Mouse (Mus musculus) heart, postnatal 0 days (tissue): ENCODE results near the gene Cstf2t. TPM values are rescaled to one million over a fixed set of nuclear protein-coding genes. Genes with fewer than 3 reads are reported as not detected.

Experiments used
- ATAC-seq: fragments of 200-750 bp; cut with Nextera tagmentation; 2 replicates; pipeline ENCODE4 v1.8.0; 2017; ENCODE audit warnings: low read depth, moderate number of reproducible peaks, moderate library complexity; ENCODE audit not compliant: insufficient read depth
- DNase-seq: peaks from one replicate; pipeline ENCODE4 v3.0.0-alpha.2; 2016; ENCODE audit warnings: low spot score
- H3K27ac ChIP-seq: fragments of 300-500 bp; sonication (generic); 2 replicates; pipeline ENCODE4 v1.5.1; 2014; ENCODE audit warnings: low read depth, mild to moderate bottlenecking
- H3K27me3 ChIP-seq: fragments of 300-500 bp; sonication (generic); 2 replicates; pipeline ENCODE4 v1.6.1; 2014; ENCODE audit warnings: low read length, mixed read lengths; ENCODE audit not compliant: control insufficient read depth, insufficient read depth
- H3K36me3 ChIP-seq: fragments of 300-500 bp; sonication (generic); replicated peaks from 2 replicates; pipeline ENCODE4 v1.6.1; 2014; ENCODE audit warnings: low read length, mixed read lengths; ENCODE audit not compliant: control insufficient read depth, insufficient read depth
- H3K4me1 ChIP-seq: fragments of 300-500 bp; sonication (generic); 2 replicates; pipeline ENCODE4 v1.6.1; 2014; ENCODE audit warnings: antibody characterized with exemption; ENCODE audit not compliant: control insufficient read depth, insufficient read depth
- H3K4me2 ChIP-seq: fragments of 300-500 bp; sonication (generic); 2 replicates; pipeline ENCODE4 v1.6.1; 2014; ENCODE audit warnings: low read depth, mild to moderate bottlenecking, low read length, moderate library complexity
- H3K4me3 ChIP-seq: fragments of 300-500 bp; sonication (generic); 2 replicates; pipeline ENCODE4 v1.5.1; 2014; ENCODE audit warnings: low read depth, low read length
- H3K9ac ChIP-seq: fragments of 300-500 bp; sonication (generic); replicated peaks from 2 replicates; pipeline ENCODE4 v1.6.1; 2014; ENCODE audit warnings: low read depth, low read length, mixed read lengths
- H3K9me3 ChIP-seq: fragments of 300-500 bp; sonication (generic); replicated peaks from 2 replicates; pipeline ENCODE4 v1.6.1; 2016; ENCODE audit warnings: low read length; ENCODE audit not compliant: control insufficient read depth
- CTCF ChIP-seq: IDR thresholded peaks from 2 replicates; pipeline ENCODE4 v1.5.1; 2016; ENCODE audit warnings: antibody characterized with exemption, control low read depth, low read depth
- EP300 ChIP-seq: IDR thresholded peaks from 2 replicates; pipeline ENCODE4 v1.6.1; 2016; ENCODE audit warnings: antibody characterized with exemption, low read depth
- WGBS: fragments of 180-500 bp; shearing (Covaris S2); extraction: QIAGEN DNeasy Blood & Tissue Kit; methylation state at CpG from one replicate; pipeline ENCODE4 v1.1.7; 2014; 5-methylcytosine and 5-hydroxymethylcytosine counted together
- polyA plus RNA-seq: library from polyadenylated mRNA; unstranded; fragments of >200 nt; fragmentation: Nextera tagmentation; extraction: Ambion mirVana; gene quantifications from 2 replicates; pipeline ENCODE4 v1.2.1, GENCODE M21; 2015
- total RNA-seq: library from RNA; depleted of rRNA; stranded (reverse); fragments of >200 nt; gene quantifications from 2 replicates; pipeline ENCODE4 v1.2.3, GENCODE M21; 2014; ENCODE audit warnings: low replicate concordance; rRNA removed

Cstf2t gene
- 37.8 and 38.8 TPM in 2 replicates for total RNA-seq
- 31.2 and 34.8 TPM in 2 replicates for polyA plus RNA-seq

DNA sequence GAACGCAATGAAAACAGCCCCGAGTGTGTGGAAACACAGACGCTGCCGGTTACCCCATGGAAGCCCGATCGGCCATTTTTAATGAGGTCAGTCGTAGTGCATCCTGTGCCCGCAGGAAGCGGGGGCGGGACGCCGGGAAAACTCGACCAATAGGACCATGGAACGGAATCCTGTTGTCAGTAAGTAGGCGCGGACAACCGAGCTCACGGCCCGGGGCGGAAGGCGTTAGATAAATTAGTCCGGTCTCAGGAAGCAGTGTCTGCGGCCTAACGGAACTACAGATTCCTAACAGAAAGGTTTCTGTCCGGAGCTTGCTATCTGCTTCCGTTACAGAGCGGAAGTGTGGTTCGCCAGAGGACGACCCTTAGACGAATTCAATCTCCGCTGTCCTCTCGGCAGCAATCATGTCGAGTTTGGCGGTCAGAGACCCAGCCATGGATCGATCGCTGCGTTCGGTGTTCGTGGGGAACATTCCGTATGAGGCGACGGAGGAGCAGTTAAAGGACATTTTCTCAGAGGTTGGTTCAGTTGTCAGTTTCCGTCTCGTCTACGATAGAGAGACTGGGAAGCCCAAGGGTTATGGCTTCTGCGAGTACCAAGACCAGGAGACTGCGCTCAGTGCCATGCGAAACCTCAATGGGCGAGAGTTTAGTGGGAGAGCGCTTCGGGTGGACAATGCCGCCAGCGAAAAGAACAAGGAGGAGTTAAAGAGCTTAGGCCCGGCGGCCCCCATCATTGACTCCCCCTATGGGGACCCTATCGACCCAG lies at the start of gene Cstf2t:
TSS of gene Cstf2t (plus strand) at position 176 of the 768 bp plus-strand sequence.
- no peaks in the 10 kb centered on the region for H3K27me3 ChIP-seq
- peak within 1 kb of the TSS; percentile 91 for H3K27ac ChIP-seq
- WGBS: 2% methylated on average over 56 of the region's 56 CpGs
- peak; percentile 100 for ATAC-seq
- DNase-seq: peak; percentile 99
- H3K4me1 ChIP-seq: peaks cover 20% of the 10 kb centered on the region
- peaks cover 21% of the 10 kb centered on the region; the same call in 1 of the 2 replicates for H3K36me3 ChIP-seq
- peak within 1 kb of the TSS; percentile 85 for H3K9ac ChIP-seq
- H3K4me2 ChIP-seq: peak within 1 kb of the TSS; percentile 83
- no peaks in the 10 kb centered on the region for H3K9me3 ChIP-seq
- H3K4me3 ChIP-seq: peak within 1 kb of the TSS; percentile 77
- TF ChIP-seq CTCF (no peak), EP300 (no peak)

DNA sequence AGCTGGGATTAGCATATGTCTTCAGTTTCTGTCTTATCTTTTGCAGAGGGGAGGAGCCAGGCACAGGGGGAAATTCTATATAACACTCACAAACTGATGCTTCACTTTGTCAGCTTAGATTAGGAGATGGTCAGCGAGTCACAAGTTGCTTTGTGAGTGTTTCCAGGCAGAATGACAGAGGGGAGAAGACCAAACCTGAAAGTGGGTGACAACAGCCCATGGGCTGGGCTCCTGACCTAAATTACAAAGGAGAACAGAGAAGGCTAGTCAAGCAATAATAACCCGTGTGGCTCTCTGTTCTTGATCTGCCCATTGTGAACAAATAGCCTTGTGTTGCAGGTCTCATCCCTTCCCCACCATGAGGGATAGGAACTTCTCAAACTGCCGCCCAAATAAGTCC lies 43.7 kb upstream of the Cstf2t start:
- no peaks in the 10 kb centered on the region for H3K4me1 ChIP-seq
- H3K9me3 ChIP-seq: no peaks in the 10 kb centered on the region
- no peak for ATAC-seq
- H3K4me3 ChIP-seq: no peak overlapping the region
- TF ChIP-seq CTCF (no peak), EP300 (no peak)
- H3K27ac ChIP-seq: no peak overlapping the region
- H3K36me3 ChIP-seq: no peaks in the 10 kb centered on the region
- WGBS: 57% methylated on average over 3 of the region's 3 CpGs
- no peak overlapping the region for H3K9ac ChIP-seq
- H3K4me2 ChIP-seq: no peak overlapping the region
- H3K27me3 ChIP-seq: no peaks in the 10 kb centered on the region
- DNase-seq: no peak

DNA sequence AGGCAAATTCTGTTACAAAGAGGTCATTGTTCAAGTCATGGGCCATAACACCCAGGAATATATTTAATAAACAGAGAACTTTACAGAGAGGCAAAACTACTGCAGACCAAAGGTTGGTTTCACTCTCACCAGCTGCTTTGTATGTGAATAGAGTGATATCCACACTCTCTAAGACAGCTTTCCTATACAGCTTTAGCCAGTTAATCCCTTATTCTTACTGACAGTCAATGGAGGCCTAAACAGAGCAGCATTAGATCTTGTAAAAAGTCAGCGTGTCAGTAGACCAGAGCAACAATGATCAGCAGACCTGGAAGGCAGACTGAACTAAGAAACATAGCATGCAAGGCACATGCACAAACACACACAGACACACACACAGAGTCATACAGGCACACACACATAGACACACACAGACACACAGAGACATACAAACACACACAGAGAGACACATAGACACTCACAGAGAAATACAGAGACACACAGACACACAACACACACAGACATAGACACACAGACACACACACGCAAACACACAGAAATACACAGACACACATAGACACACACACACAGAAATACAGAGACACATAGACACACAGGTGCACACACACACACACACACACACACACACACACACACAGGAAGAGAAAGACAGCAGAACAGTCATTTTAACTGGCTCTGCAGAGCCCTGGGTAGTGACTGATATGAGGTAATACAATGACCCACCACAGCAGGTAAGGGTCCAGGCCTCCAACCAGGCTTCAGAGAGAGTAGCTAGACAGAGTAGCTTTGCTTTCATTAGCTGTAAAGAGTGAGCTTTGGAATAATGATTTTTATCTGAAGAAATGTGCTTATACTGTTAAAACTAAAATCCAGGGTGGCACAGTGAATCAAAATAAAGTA lies 41.4 kb upstream of the Cstf2t start:
- H3K27ac ChIP-seq: no peak overlapping the region
- H3K4me3 ChIP-seq: no peak overlapping the region
- 84% methylated on average over 2 of the region's 2 CpGs for WGBS
- H3K36me3 ChIP-seq: no peaks in the 10 kb centered on the region
- H3K27me3 ChIP-seq: no peaks in the 10 kb centered on the region
- DNase-seq (no peak), ATAC-seq (no peak)
- TF ChIP-seq CTCF (no peak), EP300 (no peak)
- H3K9me3 ChIP-seq: no peaks in the 10 kb centered on the region
- H3K4me1 ChIP-seq: no peaks in the 10 kb centered on the region
- H3K9ac ChIP-seq: no peak overlapping the region
- no peak overlapping the region for H3K4me2 ChIP-seq

DNA sequence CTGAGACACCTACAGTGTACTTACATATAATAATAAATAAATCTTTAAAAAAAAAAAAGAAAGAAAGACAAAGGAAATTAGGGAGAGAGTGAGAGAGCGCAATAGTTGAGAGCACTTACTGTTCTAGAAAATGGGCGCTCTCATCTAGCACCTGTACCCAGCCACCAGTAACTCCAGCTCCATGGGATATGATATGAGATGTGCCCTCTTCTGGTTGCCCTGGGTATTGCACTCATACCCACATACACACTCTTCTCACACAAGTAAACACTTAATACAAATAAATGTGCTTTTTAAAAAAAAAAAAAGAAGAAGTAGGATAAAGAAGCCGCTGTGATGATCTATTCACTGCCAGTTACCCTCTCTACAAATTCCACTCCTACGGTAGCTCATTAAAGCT lies 36.0 kb upstream of the Cstf2t start:
- Histone ChIP-seq H3K27me3 (no peaks in the 10 kb centered on the region), H3K9ac (no peak overlapping the region), H3K36me3 (no peaks in the 10 kb centered on the region), H3K4me2 (no peak overlapping the region), H3K9me3 (no peaks in the 10 kb centered on the region), H3K4me3 (no peak overlapping the region), H3K4me1 (no peaks in the 10 kb centered on the region), H3K27ac (no peak overlapping the region)
- ATAC-seq: no peak
- no peak for DNase-seq
- WGBS: 93% methylated on average over 4 of the region's 4 CpGs
- TF ChIP-seq CTCF (peak; percentile 14; the same call in 1 of the 2 replicates), EP300 (no peak)

DNA sequence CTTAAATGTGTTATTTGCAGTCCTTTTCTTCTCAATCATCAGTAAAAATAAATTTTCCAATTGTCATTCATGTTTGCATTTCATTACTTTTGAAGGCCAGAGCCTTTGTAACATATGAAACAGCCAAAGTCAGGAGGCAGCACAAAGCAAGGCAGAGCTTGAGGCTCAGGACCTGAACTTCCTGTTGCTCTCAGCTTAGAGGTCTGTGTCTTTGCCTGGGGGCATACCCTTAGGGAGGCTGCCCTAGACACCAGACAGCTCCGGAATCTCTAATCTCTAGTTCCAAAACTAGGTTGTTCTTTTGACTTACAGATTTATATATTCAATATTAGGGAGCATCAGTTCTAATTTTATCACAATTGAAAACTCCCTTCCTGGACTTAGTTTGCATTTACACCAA lies 17.9 kb upstream of the Cstf2t start:
- H3K36me3 ChIP-seq: no peaks in the 10 kb centered on the region
- ATAC-seq: peak; percentile 66
- no peaks in the 10 kb centered on the region for H3K27me3 ChIP-seq
- WGBS: 42% methylated on average over 1 of the region's 1 CpGs
- 0 out of 2 replicates have a peak overlapping the region, but pooled peaks have one; percentile 11 for H3K4me2 ChIP-seq
- peak overlapping the region; percentile 46 for H3K27ac ChIP-seq
- no peaks in the 10 kb centered on the region for H3K9me3 ChIP-seq
- no peak overlapping the region for H3K4me3 ChIP-seq
- no peaks in the 10 kb centered on the region for H3K4me1 ChIP-seq
- TF ChIP-seq EP300 (no peak), CTCF (no peak)
- H3K9ac ChIP-seq: no peak overlapping the region
- no peak for DNase-seq
